Mouse (Mus musculus) G1E (cell line): ENCODE data around the gene Timp3.

ENCODE experiments used
- CTCF ChIP-seq: IDR thresholded peaks from 2 replicates; pipeline ENCODE4 v1.5.1; 2012; ENCODE audit warnings: low read depth, low read length, inconsistent platforms, mixed read lengths
- GATA1 ChIP-seq: IDR thresholded peaks from 2 replicates; pipeline ENCODE4 v1.6.1; 2012; ENCODE audit warnings: borderline replicate concordance, low read length, inconsistent platforms, mixed read lengths
- GATA2 ChIP-seq: IDR thresholded peaks from 2 replicates; pipeline ENCODE4 v1.6.1; 2012; ENCODE audit warnings: low read depth, low read length, inconsistent platforms, borderline replicate concordance
- POLR2AphosphoS5 ChIP-seq: IDR thresholded peaks from 2 replicates; pipeline ENCODE4 v1.6.1; 2012; ENCODE audit warnings: low read depth, low read length, inconsistent platforms; ENCODE audit not compliant: insufficient replicate concordance
- TAL1 ChIP-seq: conservative IDR thresholded peaks from 2 replicates; pipeline ENCODE4 v1.6.1; 2012; ENCODE audit warnings: low read depth, low read length, inconsistent platforms, mixed read lengths

GRCm38 (mm10) chr10:86343931-86344330 lies 43.8 kb downstream of the Timp3 start:
- TF ChIP-seq CTCF (no peak), TAL1 (no peak), GATA1 (no peak), POLR2AphosphoS5 (no peak), GATA2 (no peak)
